Mouse (Mus musculus) heart, embryonic 14.5 days (tissue): ENCODE measurements around the gene Flrt3. TPM values are rescaled to one million over a fixed set of nuclear protein-coding genes. Genes with fewer than 3 reads are reported as not detected.
A peak's percentile ranks its signal among the peaks of the same experiment; 100 is the strongest.

Experiments
- ATAC-seq: fragments of 200-750 bp; cut with Nextera tagmentation; 2 replicates; pipeline ENCODE4 v1.8.0; 2017; ENCODE audit warnings: low read depth, moderate TSS enrichment; ENCODE audit not compliant: insufficient number of reproducible peaks, insufficient read depth, low FRiP score
- H3K27ac ChIP-seq, 2 experiments: fragments of 200-500 bp in 1 of 2; fragments of 300-500 bp in 1 of 2; sonication (generic) in 1 of 2; replicated peaks in 1 of 2; 2 replicates each; pipeline ENCODE4 v1.5.1; 2012 to 2014; ENCODE audit warnings: low read depth in 2 of 2, low read length in 2 of 2, control low read depth in 1 of 2, mild to moderate bottlenecking in 1 of 2, mixed read lengths in 1 of 2; ENCODE audit not compliant: control insufficient read depth in 1 of 2, insufficient read depth in 1 of 2
- H3K27me3 ChIP-seq: fragments of 300-500 bp; sonication (generic); 2 replicates; pipeline ENCODE4 v1.6.1; 2014; ENCODE audit warnings: mild to moderate bottlenecking, low read length, control low read depth; ENCODE audit not compliant: control insufficient read depth, insufficient read depth
- H3K36me3 ChIP-seq: fragments of 300-500 bp; sonication (generic); 2 replicates; pipeline ENCODE4 v1.6.1; 2014; ENCODE audit warnings: mild to moderate bottlenecking, control low read depth, low read length, mixed read lengths; ENCODE audit not compliant: control insufficient read depth, insufficient read depth
- H3K4me1 ChIP-seq, 2 experiments: fragments of 200-500 bp in 1 of 2; fragments of 300-500 bp in 1 of 2; sonication (generic) in 1 of 2; 2 replicates each; pipeline ENCODE4 v1.6.1; 2012 to 2014; ENCODE audit warnings: low read length in 2 of 2, control low read depth in 1 of 2, mixed read lengths in 1 of 2; ENCODE audit not compliant: control insufficient read depth in 2 of 2, insufficient read depth in 2 of 2
- H3K4me2 ChIP-seq: fragments of 300-500 bp; sonication (generic); 2 replicates; pipeline ENCODE4 v1.6.1; 2014; ENCODE audit warnings: mild to moderate bottlenecking, low read length
- H3K4me3 ChIP-seq, 2 experiments: fragments of 200-500 bp in 1 of 2; fragments of 300-500 bp in 1 of 2; sonication (generic) in 1 of 2; 2 replicates each; pipeline ENCODE4 v1.5.1; 2012 to 2014; ENCODE audit warnings: low read length in 2 of 2, mild to moderate bottlenecking in 2 of 2, control low read depth in 1 of 2, low read depth in 1 of 2, moderate library complexity in 1 of 2; ENCODE audit not compliant: control insufficient read depth in 1 of 2, insufficient read depth in 1 of 2
- H3K9ac ChIP-seq: fragments of 300-500 bp; sonication (generic); 2 replicates; pipeline ENCODE4 v1.6.1; 2014; ENCODE audit warnings: mild to moderate bottlenecking, low read length
- H3K9me3 ChIP-seq: fragments of 300-500 bp; sonication (generic); 2 replicates; pipeline ENCODE4 v1.6.1; 2016; ENCODE audit warnings: low read length, control low read depth; ENCODE audit not compliant: control insufficient read depth
- WGBS: fragments of 180-500 bp; shearing (Covaris S2); extraction: QIAGEN DNeasy Blood & Tissue Kit; methylation state at CpG from one replicate; pipeline ENCODE4 v1.1.7; 2014; 5-methylcytosine and 5-hydroxymethylcytosine counted together
- polyA plus RNA-seq: library from polyadenylated mRNA; unstranded; fragments of >200 nt; fragmentation: Nextera tagmentation; extraction: Ambion mirVana; gene quantifications from 2 replicates; pipeline ENCODE4 v1.2.1, GENCODE M21; 2014

Gene Flrt3
- polyA plus RNA-seq, result 19.9 and 20.2 TPM in 2 replicates

DNA sequence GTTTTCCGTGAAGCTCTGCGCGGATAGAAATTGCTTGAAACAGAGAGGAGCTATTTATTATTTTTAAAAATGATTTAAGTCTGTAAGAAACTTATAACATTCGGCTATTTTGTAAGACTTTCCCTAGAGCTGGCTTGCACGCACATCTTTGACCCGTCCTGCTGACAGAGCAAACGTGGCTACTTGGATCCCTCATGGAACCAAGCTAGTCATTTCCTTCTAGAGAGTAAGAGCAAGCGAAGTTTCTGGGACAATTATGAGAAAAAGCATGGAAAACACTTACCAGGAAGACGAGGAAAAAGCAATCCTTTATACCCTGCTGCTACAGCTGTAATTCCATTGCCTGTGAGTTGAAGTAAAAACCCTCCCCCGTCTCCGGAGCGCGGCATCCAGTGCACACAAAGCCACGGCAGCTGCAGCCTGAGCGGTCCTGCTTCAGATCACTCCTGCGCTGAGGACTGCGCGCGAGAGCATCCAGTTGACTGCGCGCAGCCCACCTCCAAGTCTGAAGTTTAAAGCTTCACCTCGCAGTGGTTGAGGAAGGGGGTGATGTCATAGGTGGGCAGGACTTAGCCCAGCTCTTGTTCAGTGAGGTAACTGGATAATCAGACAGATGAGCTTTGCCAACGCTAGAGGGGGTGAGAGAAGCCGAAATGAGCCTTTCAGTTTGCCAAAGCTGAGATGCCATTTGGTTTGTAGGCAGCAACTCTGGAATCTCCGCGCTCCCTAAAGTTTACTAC lies at the start of gene Flrt3:
Gene Flrt3, minus strand, starts transcription at position 507 of the 740 bp plus-strand sequence.
- ATAC-seq, result peak; percentile 97
- Histone ChIP-seq H3K27me3 (no peaks in the 10 kb centered on the region), H3K4me1 (peaks cover 3 to 8% of the 10 kb centered on the region in 2 experiments; a peak in 1 of 4 replicates), H3K4me2 (peak within 1 kb of the TSS; percentile 70), H3K27ac (peak within 1 kb of the TSS; percentile 56 to 66), H3K4me3 (peak within 1 kb of the TSS; percentile 50 to 57), H3K36me3 (no peaks in the 10 kb centered on the region), H3K9me3 (no peaks in the 10 kb centered on the region), H3K9ac (peak within 1 kb of the TSS; percentile 74)
- WGBS, result 1% methylated on average over 26 of the region's 26 CpGs

DNA sequence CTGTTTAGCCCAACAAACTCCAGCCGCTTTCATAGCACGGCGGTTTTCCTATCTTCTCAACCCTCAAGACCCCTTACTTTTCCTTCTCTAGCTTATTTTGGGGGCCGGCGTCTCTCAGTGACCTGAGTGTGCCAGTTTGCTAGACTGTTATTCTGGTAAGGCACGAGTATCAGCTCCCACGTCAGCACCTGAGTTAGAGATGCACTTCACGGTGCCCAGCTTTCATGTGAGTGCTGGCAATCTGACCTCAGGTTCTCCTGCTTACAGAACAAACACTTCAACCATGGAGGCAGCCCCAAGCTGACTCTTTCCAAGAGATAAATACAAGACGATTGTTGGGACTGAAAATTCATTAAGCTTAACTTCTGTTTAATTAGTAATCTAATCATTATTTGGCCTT lies 46.1 kb upstream of the Flrt3 start:
- no peak overlapping the region for H3K4me2 ChIP-seq
- H3K36me3 ChIP-seq, result no peaks in the 10 kb centered on the region
- no peak overlapping the region for H3K27ac ChIP-seq
- no peaks in the 10 kb centered on the region for H3K9me3 ChIP-seq
- peaks cover 0 to 3% of the 10 kb centered on the region in 2 experiments; a peak in 2 of 4 replicates for H3K4me1 ChIP-seq
- H3K27me3 ChIP-seq, result no peaks in the 10 kb centered on the region
- ATAC-seq, result no peak
- WGBS, result 38% methylated on average over 9 of the region's 9 CpGs
- H3K4me3 ChIP-seq, result no peak overlapping the region
- no peak overlapping the region for H3K9ac ChIP-seq

DNA sequence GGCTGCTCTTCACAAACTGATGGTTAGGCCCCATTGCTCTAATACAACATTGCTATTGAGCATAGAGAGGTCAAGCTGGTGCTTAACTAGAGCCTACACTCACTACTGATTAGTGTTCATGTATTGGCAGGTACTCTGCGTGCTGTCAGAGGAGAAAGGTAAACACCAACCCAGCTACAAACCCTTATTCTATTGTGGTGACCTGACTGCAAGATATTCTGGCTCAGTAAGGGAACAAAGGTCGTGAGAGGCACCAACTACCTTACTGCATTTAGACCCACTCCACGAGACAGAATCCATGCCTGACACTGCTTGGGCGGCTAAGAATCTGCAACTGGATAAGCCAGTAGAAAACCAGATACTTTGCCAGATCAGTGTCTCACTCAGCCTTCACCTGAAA lies 44.6 kb upstream of the Flrt3 start:
- no peak overlapping the region for H3K4me3 ChIP-seq
- H3K4me1 ChIP-seq, result peaks cover 0 to 3% of the 10 kb centered on the region in 2 experiments; a peak in 2 of 4 replicates
- no peaks in the 10 kb centered on the region for H3K36me3 ChIP-seq
- H3K27me3 ChIP-seq, result no peaks in the 10 kb centered on the region
- no peak overlapping the region for H3K27ac ChIP-seq
- 76% methylated on average over 4 of the region's 4 CpGs for WGBS
- no peak for ATAC-seq
- no peak overlapping the region for H3K4me2 ChIP-seq
- no peaks in the 10 kb centered on the region for H3K9me3 ChIP-seq
- H3K9ac ChIP-seq, result no peak overlapping the region

DNA sequence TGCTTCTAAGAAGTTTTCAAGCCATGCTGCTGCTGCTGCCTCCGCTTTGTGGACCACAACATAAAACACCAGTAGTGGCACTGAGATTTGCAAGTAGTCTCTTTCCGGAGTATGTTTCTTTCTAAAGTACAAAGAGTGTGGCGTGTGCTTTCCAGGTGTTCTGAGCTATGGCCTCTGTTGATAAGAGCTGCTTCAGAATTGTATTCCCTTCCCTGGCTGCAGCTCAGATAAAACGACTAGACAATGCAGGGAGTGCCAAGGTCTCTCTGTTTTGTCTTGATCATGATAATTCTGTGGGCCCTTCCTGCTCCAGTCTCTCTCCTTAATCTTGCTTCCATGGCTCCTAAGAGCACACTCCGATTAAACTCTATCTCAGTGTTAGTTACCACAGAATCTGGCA lies 36.3 kb upstream of the Flrt3 start:
- no peaks in the 10 kb centered on the region for H3K9me3 ChIP-seq
- H3K4me3 ChIP-seq, result no peak overlapping the region
- no peaks in the 10 kb centered on the region for H3K27me3 ChIP-seq
- no peak overlapping the region for H3K27ac ChIP-seq
- no peak overlapping the region for H3K9ac ChIP-seq
- ATAC-seq, result no peak
- WGBS, result 57% methylated on average over 5 of the region's 5 CpGs
- H3K4me2 ChIP-seq, result no peak overlapping the region
- no peaks in the 10 kb centered on the region for H3K36me3 ChIP-seq
- H3K4me1 ChIP-seq, result peaks cover 0 to 4% of the 10 kb centered on the region in 2 experiments; a peak in 3 of 4 replicates

DNA sequence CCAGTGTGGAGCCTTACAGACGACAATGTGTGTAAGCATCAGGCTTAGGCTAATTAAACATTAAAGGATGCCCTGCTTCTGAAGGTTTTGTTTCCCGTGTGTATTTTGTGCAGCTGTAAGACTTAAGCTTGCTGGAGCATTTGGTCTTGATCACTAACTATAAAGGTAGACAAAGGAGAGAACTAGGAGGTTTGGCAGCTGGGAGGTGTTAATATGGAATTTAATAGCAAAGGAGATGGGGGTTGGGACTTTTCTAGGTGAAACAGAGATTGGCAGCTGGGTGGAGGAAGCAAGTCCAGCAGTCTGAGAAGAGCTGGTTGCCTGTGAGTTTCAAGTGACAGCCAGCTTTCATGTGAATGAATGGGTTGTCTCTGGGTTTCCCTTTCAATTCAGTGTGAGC lies 34.0 kb upstream of the Flrt3 start:
- ATAC-seq, result no peak
- WGBS, result 44% methylated on average over 2 of the region's 2 CpGs
- no peaks in the 10 kb centered on the region for H3K36me3 ChIP-seq

DNA sequence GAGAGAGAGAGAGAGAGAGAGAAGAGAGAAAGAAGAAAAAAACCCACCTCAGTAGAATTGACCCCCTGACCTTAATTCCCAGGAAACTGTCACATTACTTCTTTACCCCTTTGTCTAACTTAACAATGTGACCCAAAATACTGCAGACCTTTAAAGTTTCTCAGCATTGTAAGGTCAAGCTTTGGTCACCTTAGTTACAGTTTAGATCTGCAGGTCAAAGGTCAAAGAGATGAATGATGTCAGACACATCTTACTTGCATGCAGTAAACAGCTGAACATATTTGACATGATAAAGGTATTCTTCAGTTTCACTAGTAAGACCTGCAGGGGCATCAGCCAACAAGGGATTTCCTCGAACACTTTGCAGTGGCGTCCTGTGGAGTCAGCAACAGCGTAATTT lies 32.9 kb upstream of the Flrt3 start:
- no peak for ATAC-seq
- WGBS, result 35% methylated on average over 3 of the region's 3 CpGs
- H3K9ac ChIP-seq, result no peak overlapping the region
- H3K27me3 ChIP-seq, result no peaks in the 10 kb centered on the region
- no peak overlapping the region for H3K27ac ChIP-seq
- H3K4me3 ChIP-seq, result no peak overlapping the region
- no peak overlapping the region for H3K4me2 ChIP-seq
- H3K4me1 ChIP-seq, result peaks cover 0 to 4% of the 10 kb centered on the region in 2 experiments; a peak in 3 of 4 replicates
- no peaks in the 10 kb centered on the region for H3K36me3 ChIP-seq
- no peaks in the 10 kb centered on the region for H3K9me3 ChIP-seq

More for the DNA sequence above, 34.0 kb upstream of the Flrt3 start:
- peaks cover 0 to 4% of the 10 kb centered on the region in 2 experiments; a peak in 3 of 4 replicates for H3K4me1 ChIP-seq
- no peak overlapping the region for H3K4me2 ChIP-seq
- no peaks in the 10 kb centered on the region for H3K27me3 ChIP-seq
- no peaks in the 10 kb centered on the region for H3K9me3 ChIP-seq
- H3K27ac ChIP-seq, result no peak overlapping the region
- H3K9ac ChIP-seq, result no peak overlapping the region
- H3K4me3 ChIP-seq, result no peak overlapping the region

DNA sequence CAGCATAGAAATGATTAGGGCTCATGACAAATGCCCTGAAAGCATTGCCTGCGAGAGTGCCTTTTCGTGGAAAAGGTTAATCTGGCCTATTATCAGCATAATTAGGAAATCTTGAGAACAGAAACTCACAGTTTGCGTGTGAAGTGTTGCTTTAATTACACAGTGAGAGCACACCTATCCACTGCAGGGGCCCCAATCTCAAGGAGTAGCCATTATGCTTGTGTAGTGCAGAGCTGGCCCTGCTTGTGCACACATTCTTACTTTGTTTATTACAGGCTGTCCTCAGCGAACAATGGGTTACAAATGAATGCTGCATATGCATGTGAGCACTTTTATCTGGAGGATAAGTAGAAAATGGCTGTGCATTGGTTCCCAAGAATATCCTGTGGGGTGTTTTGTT lies 32.1 kb upstream of the Flrt3 start:
- H3K9ac ChIP-seq, result no peak overlapping the region
- H3K9me3 ChIP-seq, result no peaks in the 10 kb centered on the region
- H3K36me3 ChIP-seq, result no peaks in the 10 kb centered on the region
- H3K27ac ChIP-seq, result no peak overlapping the region
- WGBS, result 62% methylated on average over 4 of the region's 4 CpGs
- H3K4me1 ChIP-seq, result peaks cover 0 to 4% of the 10 kb centered on the region in 2 experiments; a peak in 3 of 4 replicates
- H3K4me3 ChIP-seq, result no peak overlapping the region
- H3K4me2 ChIP-seq, result no peak overlapping the region
- H3K27me3 ChIP-seq, result no peaks in the 10 kb centered on the region
- ATAC-seq, result no peak
